Mouse (Mus musculus): ENCODE data around the gene Dusp10.

Gene Dusp10

GRCm38 (mm10) chr1:184030070-184030802, 17.1 kb downstream of the Dusp10 start:
- DNase-seq (ENCODE audit: low spot score), result no peak

- no peak for DNase-seq (ENCODE audit: low spot score)
Measured at GRCm38 (mm10) chr1:184032682-184033389, 19.7 kb downstream of the Dusp10 start.

- DNase-seq (ENCODE audit: low spot score), result peak; percentile 58
Measured at GRCm38 (mm10) chr1:184033390-184034010, 20.4 kb downstream of the Dusp10 start.

- DNase-seq (ENCODE audit: low spot score), result peak; percentile 99
Measured at GRCm38 (mm10) chr1:184034011-184034557, 21.0 kb downstream of the Dusp10 start, which contains the start of gene 1700056E22Rik. 1700056E22Rik (minus strand) TSS chr1:184034301.

GRCm38 (mm10) chr1:184034741-184035181, 21.7 kb downstream of the Dusp10 start:
- no peak for DNase-seq (ENCODE audit: low spot score)

GRCm38 (mm10) chr1:184035346-184035903, 22.3 kb downstream of the Dusp10 start:
- no peak for DNase-seq (ENCODE audit: low spot score)

- no peak for DNase-seq (ENCODE audit: low spot score)
Measured at GRCm38 (mm10) chr1:184037802-184038201, 24.7 kb downstream of the Dusp10 start.

GRCm38 (mm10) chr1:184039301-184039700, 26.2 kb downstream of the Dusp10 start:
- DNase-seq (ENCODE audit: low spot score), result no peak

- no peak for DNase-seq (ENCODE audit: low spot score)
Measured at GRCm38 (mm10) chr1:184040181-184040580, 27.1 kb downstream of the Dusp10 start.

- no peak for DNase-seq (ENCODE audit: low spot score)
Measured at GRCm38 (mm10) chr1:184040906-184041305, 27.8 kb downstream of the Dusp10 start.

GRCm38 (mm10) chr1:184041778-184042573, 28.9 kb downstream of the Dusp10 start:
- peak; percentile 78 for DNase-seq (ENCODE audit: low spot score)

GRCm38 (mm10) chr1:184042745-184043144, 29.6 kb downstream of the Dusp10 start:
- DNase-seq (ENCODE audit: low spot score), result no peak

GRCm38 (mm10) chr1:184043391-184043790, 30.3 kb downstream of the Dusp10 start:
- DNase-seq (ENCODE audit: low spot score), result no peak

GRCm38 (mm10) chr1:184046070-184046677, 33.1 kb downstream of the Dusp10 start:
- no peak for DNase-seq (ENCODE audit: low spot score)

GRCm38 (mm10) chr1:184047818-184048217, 34.7 kb downstream of the Dusp10 start:
- no peak for DNase-seq (ENCODE audit: low spot score)

- no peak for DNase-seq (ENCODE audit: low spot score)
Measured at GRCm38 (mm10) chr1:184048675-184049418, 35.7 kb downstream of the Dusp10 start.

- DNase-seq (ENCODE audit: low spot score), result no peak
Measured at GRCm38 (mm10) chr1:184051286-184051685, 38.2 kb downstream of the Dusp10 start.

- no peak for DNase-seq (ENCODE audit: low spot score)
Measured at GRCm38 (mm10) chr1:184051824-184052223, 38.7 kb downstream of the Dusp10 start.

GRCm38 (mm10) chr1:184052331-184052730, 39.2 kb downstream of the Dusp10 start:
- DNase-seq (ENCODE audit: low spot score), result no peak

- no peak for DNase-seq (ENCODE audit: low spot score)
Measured at GRCm38 (mm10) chr1:184053141-184053540, 40.0 kb downstream of the Dusp10 start.

Data from ovary, adult 18-20 months (tissue).